Mouse (Mus musculus) forebrain, embryonic 10.5 days (tissue): ENCODE measurements around the gene Cpz. TPM values are rescaled to one million over a fixed set of nuclear protein-coding genes. Genes with fewer than 3 reads are reported as not detected.

Experiments
- DNase-seq: peaks from one replicate; pipeline ENCODE4 v3.0.0-alpha.2; 2017; ENCODE audit warnings: low spot score; ENCODE audit errors: extremely low spot score
- H3K27ac ChIP-seq: fragments of 300-500 bp; sonication (generic); 2 replicates; pipeline ENCODE4 v1.5.1; 2016; ENCODE audit warnings: mild to moderate bottlenecking
- H3K27me3 ChIP-seq: fragments of 300-500 bp; sonication (generic); 2 replicates; pipeline ENCODE4 v1.6.1; 2016; ENCODE audit warnings: mild to moderate bottlenecking; ENCODE audit not compliant: poor library complexity, severe bottlenecking
- H3K36me3 ChIP-seq: fragments of 300-500 bp; sonication (generic); replicated peaks from 2 replicates; pipeline ENCODE4 v1.6.1; 2016; ENCODE audit warnings: mild to moderate bottlenecking, moderate library complexity
- H3K4me1 ChIP-seq: fragments of 300-500 bp; sonication (generic); 2 replicates; pipeline ENCODE4 v1.6.1; 2016
- H3K4me3 ChIP-seq: fragments of 300-500 bp; sonication (generic); 2 replicates; pipeline ENCODE4 v1.5.1; 2016; ENCODE audit warnings: mild to moderate bottlenecking, moderate library complexity
- H3K9me3 ChIP-seq: fragments of 300-500 bp; sonication (generic); 2 replicates; pipeline ENCODE4 v1.6.1; 2016; ENCODE audit warnings: mild to moderate bottlenecking, moderate library complexity
- WGBS: fragments of 180-500 bp; shearing (Covaris S2); methylation state at CpG from one replicate; pipeline ENCODE4 v1.1.7; 2016; 5-methylcytosine and 5-hydroxymethylcytosine counted together
- polyA plus RNA-seq: library from polyadenylated mRNA; unstranded; fragments of >200 nt; fragmentation: Nextera tagmentation; extraction: Ambion mirVana; gene quantifications from 2 replicates; pipeline ENCODE4 v1.2.1, GENCODE M21; 2016

The Cpz gene
- polyA plus RNA-seq, 1 experiment from 2014 or later: 5.3 TPM

- no peaks in the 10 kb centered on the region for H3K4me1 ChIP-seq
- no peak overlapping the region for H3K4me3 ChIP-seq
- no peaks in the 10 kb centered on the region for H3K36me3 ChIP-seq
- DNase-seq: peak; percentile 73
- no peak overlapping the region for H3K27ac ChIP-seq
- peaks cover 41% of the 10 kb centered on the region for H3K27me3 ChIP-seq
- 26% methylated on average over 5 of the region's 5 CpGs for WGBS
- no peaks in the 10 kb centered on the region for H3K9me3 ChIP-seq
Observed at GRCm38 (mm10) chr5:35510589-35510988, 14.9 kb downstream of the Cpz start.

- DNase-seq: no peak
- Histone ChIP-seq H3K27me3 (peaks cover 71% of the 10 kb centered on the region), H3K9me3 (no peaks in the 10 kb centered on the region), H3K4me1 (no peaks in the 10 kb centered on the region), H3K4me3 (no peak overlapping the region), H3K27ac (no peak overlapping the region), H3K36me3 (no peaks in the 10 kb centered on the region)
- 82% methylated on average over 7 of the region's 7 CpGs for WGBS
Observed at GRCm38 (mm10) chr5:35505016-35505415, 20.5 kb downstream of the Cpz start.

- peaks cover 81% of the 10 kb centered on the region for H3K27me3 ChIP-seq
Observed at GRCm38 (mm10) chr5:35497344-35497743, 28.2 kb downstream of the Cpz start.

GRCm38 (mm10) chr5:35495989-35496388 lies 29.5 kb downstream of the Cpz start:
- WGBS: 22% methylated on average over 5 of the region's 5 CpGs
- no peaks in the 10 kb centered on the region for H3K9me3 ChIP-seq
- H3K27ac ChIP-seq: peak overlapping the region; percentile 56; the same call in 1 of the 2 replicates
- H3K27me3 ChIP-seq: peaks cover 80% of the 10 kb centered on the region
- no peak overlapping the region for H3K4me3 ChIP-seq
- no peaks in the 10 kb centered on the region for H3K36me3 ChIP-seq
- DNase-seq: no peak
- H3K4me1 ChIP-seq: peaks cover 44% of the 10 kb centered on the region

More at GRCm38 (mm10) chr5:35497344-35497743, 28.2 kb downstream of the Cpz start:
- Histone ChIP-seq H3K4me3 (no peak overlapping the region), H3K27ac (no peak overlapping the region), H3K4me1 (peaks cover 44% of the 10 kb centered on the region), H3K36me3 (no peaks in the 10 kb centered on the region), H3K9me3 (no peaks in the 10 kb centered on the region)
- DNase-seq: no peak
- WGBS: 36% methylated on average over 7 of the region's 7 CpGs

GRCm38 (mm10) chr5:35494773-35495390 lies 30.6 kb downstream of the Cpz start:
- no peak for DNase-seq
- H3K9me3 ChIP-seq: no peaks in the 10 kb centered on the region
- no peak overlapping the region for H3K4me3 ChIP-seq
- peak overlapping the region; percentile 49; the same call in 1 of the 2 replicates for H3K27ac ChIP-seq
- peaks cover 76% of the 10 kb centered on the region for H3K27me3 ChIP-seq
- WGBS: 33% methylated on average over 8 of the region's 8 CpGs
- no peaks in the 10 kb centered on the region for H3K36me3 ChIP-seq
- peaks cover 44% of the 10 kb centered on the region for H3K4me1 ChIP-seq

GRCm38 (mm10) chr5:35493770-35494169 lies 31.7 kb downstream of the Cpz start:
- Histone ChIP-seq H3K36me3 (no peaks in the 10 kb centered on the region), H3K9me3 (no peaks in the 10 kb centered on the region), H3K4me1 (peaks cover 43% of the 10 kb centered on the region), H3K27ac (no peak overlapping the region), H3K4me3 (no peak overlapping the region), H3K27me3 (peaks cover 73% of the 10 kb centered on the region)
- no peak for DNase-seq
- 88% methylated on average over 12 of the region's 12 CpGs for WGBS

GRCm38 (mm10) chr5:35479521-35479920 lies 46.0 kb downstream of the Cpz start:
- no peak for DNase-seq
- H3K36me3 ChIP-seq: no peaks in the 10 kb centered on the region
- no peaks in the 10 kb centered on the region for H3K9me3 ChIP-seq
- peaks cover 18% of the 10 kb centered on the region for H3K4me1 ChIP-seq
- H3K27me3 ChIP-seq: peaks cover 32% of the 10 kb centered on the region
- 50% methylated on average over 4 of the region's 4 CpGs for WGBS
- no peak overlapping the region for H3K4me3 ChIP-seq
- H3K27ac ChIP-seq: peak overlapping the region; percentile 59; the same call in 1 of the 2 replicates

- WGBS: 47% methylated on average over 6 of the region's 6 CpGs
- no peaks in the 10 kb centered on the region for H3K36me3 ChIP-seq
- no peak for DNase-seq
- peaks cover 55% of the 10 kb centered on the region for H3K27me3 ChIP-seq
- peaks cover 36% of the 10 kb centered on the region for H3K4me1 ChIP-seq
- no peak overlapping the region for H3K4me3 ChIP-seq
- H3K27ac ChIP-seq: no peak overlapping the region
- H3K9me3 ChIP-seq: no peaks in the 10 kb centered on the region
Observed at GRCm38 (mm10) chr5:35475236-35475635, 50.3 kb downstream of the Cpz start.

- no peaks in the 10 kb centered on the region for H3K9me3 ChIP-seq
- no peaks in the 10 kb centered on the region for H3K36me3 ChIP-seq
- 36% methylated on average over 7 of the region's 7 CpGs for WGBS
- no peak for DNase-seq
- H3K27me3 ChIP-seq: peaks cover 79% of the 10 kb centered on the region
- no peak overlapping the region for H3K4me3 ChIP-seq
- H3K4me1 ChIP-seq: peaks cover 29% of the 10 kb centered on the region
- H3K27ac ChIP-seq: no peak overlapping the region
Observed at GRCm38 (mm10) chr5:35470885-35471528, 54.5 kb downstream of the Cpz start.

- no peaks in the 10 kb centered on the region for H3K9me3 ChIP-seq
- DNase-seq: no peak
- no peak overlapping the region for H3K27ac ChIP-seq
- H3K4me3 ChIP-seq: no peak overlapping the region
- H3K27me3 ChIP-seq: peaks cover 95% of the 10 kb centered on the region
- peaks cover 63% of the 10 kb centered on the region for H3K4me1 ChIP-seq
- 59% methylated on average over 21 of the region's 21 CpGs for WGBS
- no peaks in the 10 kb centered on the region for H3K36me3 ChIP-seq
Observed at GRCm38 (mm10) chr5:35465966-35466635, 59.4 kb downstream of the Cpz start.

- WGBS: 68% methylated on average over 8 of the region's 8 CpGs
- no peak for DNase-seq
Observed at GRCm38 (mm10) chr5:35462081-35462480, 63.4 kb downstream of the Cpz start.

GRCm38 (mm10) chr5:35459760-35460159 lies 65.7 kb downstream of the Cpz start:
- no peak overlapping the region for H3K4me3 ChIP-seq
- WGBS: 80% methylated on average over 4 of the region's 4 CpGs
- H3K36me3 ChIP-seq: no peaks in the 10 kb centered on the region
- no peaks in the 10 kb centered on the region for H3K9me3 ChIP-seq
- DNase-seq: no peak
- H3K27me3 ChIP-seq: peaks cover 89% of the 10 kb centered on the region
- H3K4me1 ChIP-seq: peaks cover 50% of the 10 kb centered on the region
- H3K27ac ChIP-seq: no peak overlapping the region

More at GRCm38 (mm10) chr5:35462081-35462480, 63.4 kb downstream of the Cpz start:
- Histone ChIP-seq H3K4me1 (peaks cover 58% of the 10 kb centered on the region), H3K36me3 (no peaks in the 10 kb centered on the region), H3K4me3 (no peak overlapping the region), H3K27me3 (peaks cover 90% of the 10 kb centered on the region), H3K27ac (0 out of 2 replicates have a peak overlapping the region, but pooled peaks have one; percentile 9), H3K9me3 (no peaks in the 10 kb centered on the region)

- H3K27ac ChIP-seq: no peak overlapping the region
- no peak for DNase-seq
- WGBS: 71% methylated on average over 3 of the region's 3 CpGs
- no peaks in the 10 kb centered on the region for H3K9me3 ChIP-seq
- peaks cover 88% of the 10 kb centered on the region for H3K27me3 ChIP-seq
- H3K4me3 ChIP-seq: no peak overlapping the region
- no peaks in the 10 kb centered on the region for H3K36me3 ChIP-seq
- H3K4me1 ChIP-seq: peaks cover 50% of the 10 kb centered on the region
Observed at GRCm38 (mm10) chr5:35458267-35458666, 67.2 kb downstream of the Cpz start.
